Mouse (Mus musculus) erythroid progenitor cell, adult 5-6 weeks (primary cell): ENCODE measurements at regions not wholly inside any gene's neighbourhood (a gene's known extent, or its start where the extent isn't known, plus 50 kb on each side); places are given as distances from the start of the nearest gene placed in this dataset.
"Not testable (repeated sequence)": the region's sequence is repeated elsewhere in the genome, so short reads cannot be mapped to it uniquely, and the experiment has no call there.

ENCODE experiments used
- ATAC-seq: replicated peaks from 2 replicates; pipeline ENCODE4 v1.8.0; 2016; ENCODE audit warnings: moderate number of reproducible peaks, mild to moderate bottlenecking, moderate TSS enrichment, inconsistent platforms; ENCODE audit not compliant: poor library complexity, low FRiP score, severe bottlenecking

DNA sequence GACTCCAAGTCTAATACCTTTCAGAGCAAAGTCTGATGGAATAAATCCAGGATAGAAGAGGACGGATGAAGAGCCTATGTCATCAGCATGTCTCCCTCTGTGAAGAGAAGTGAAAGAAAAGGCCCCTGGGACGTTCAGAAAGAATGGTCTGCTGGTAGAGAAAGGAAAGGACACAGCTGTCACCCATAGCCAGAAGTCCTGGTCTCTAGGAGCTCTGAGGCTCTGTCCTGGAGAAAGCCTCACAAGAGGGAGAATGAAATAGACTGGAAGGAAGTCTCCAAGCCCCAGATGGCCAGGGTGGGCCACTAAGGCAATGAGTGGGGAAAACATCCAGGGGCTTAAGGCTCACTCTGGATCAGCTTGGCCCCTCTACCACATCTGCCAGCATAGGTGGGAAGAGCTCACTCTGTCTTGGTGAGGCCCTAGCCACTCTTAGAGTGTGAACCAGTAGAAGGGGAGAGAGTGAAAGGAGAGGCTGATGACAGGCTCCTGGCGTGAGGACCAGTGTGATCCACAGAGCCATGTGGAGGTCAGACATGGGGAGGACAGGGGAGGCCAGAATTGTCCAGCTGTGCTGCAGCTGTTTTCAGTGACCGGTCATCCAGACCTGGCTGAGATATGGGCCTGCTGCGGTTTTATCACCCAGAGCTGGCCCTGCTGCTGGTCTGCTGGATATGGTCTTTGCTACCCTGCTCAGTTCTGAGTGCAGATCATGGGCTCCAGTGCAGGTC, 268.2 kb downstream of the Cyp26b1 start:
- no peak for ATAC-seq

DNA sequence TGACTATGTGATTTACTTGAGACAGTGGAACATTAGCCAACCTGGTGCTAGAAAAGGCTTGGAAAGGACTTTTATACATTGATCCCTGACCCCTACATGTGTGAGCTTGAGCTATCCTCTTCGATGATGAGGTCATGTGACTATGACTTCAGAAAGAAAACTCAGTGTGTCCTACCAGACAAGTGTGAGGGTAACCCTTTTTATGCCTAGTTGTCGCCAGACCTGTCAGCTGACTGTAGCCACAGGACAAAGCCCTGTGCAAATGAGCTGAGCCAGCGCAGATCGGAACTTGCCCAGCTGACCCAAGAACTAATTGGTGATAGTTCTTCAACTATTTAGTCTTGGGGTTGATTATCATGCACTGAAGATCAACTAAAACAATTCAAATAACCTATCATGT, 269.5 kb downstream of the Cyp26b1 start:
- ATAC-seq = no peak

DNA sequence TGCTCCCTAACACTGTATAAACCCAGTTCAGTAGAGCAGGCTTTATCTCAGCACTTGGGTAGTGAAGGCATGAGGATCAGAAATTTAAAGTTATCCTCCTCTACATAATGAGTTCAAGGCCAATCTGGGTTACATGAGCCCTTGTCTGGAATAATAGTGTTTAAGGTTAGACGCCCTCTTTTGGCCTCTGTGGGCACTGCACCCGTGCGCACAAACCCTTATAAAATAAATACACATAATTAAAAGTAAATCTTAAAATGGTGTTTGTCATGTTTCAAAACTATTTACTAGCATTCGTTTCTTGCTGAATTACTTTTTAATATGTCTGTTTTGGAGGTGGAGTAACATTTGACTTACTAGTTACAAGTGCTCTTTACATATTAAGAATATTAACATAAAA, 271.2 kb downstream of the Cyp26b1 start:
- no peak for ATAC-seq

DNA sequence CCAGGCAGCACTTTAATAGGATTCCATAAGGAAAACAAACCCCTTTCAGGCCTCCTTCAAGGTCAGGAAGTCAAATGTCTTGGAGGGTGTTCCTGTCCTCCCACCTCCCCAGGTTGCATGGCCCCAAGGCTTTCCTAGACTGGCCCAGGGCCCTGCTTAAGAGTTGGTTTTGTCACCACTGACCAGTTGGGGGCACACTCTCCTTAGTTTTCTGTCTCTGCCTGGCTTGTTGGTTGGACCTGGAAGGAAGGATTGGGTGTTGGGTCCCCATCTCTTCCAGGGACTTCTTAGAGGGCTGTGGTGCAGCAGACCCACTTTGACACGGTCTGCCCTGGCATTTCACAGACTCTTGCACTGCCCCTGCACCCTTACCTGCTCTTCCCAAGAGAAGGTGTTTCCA, 273.1 kb downstream of the Cyp26b1 start:
- ATAC-seq = no peak

DNA sequence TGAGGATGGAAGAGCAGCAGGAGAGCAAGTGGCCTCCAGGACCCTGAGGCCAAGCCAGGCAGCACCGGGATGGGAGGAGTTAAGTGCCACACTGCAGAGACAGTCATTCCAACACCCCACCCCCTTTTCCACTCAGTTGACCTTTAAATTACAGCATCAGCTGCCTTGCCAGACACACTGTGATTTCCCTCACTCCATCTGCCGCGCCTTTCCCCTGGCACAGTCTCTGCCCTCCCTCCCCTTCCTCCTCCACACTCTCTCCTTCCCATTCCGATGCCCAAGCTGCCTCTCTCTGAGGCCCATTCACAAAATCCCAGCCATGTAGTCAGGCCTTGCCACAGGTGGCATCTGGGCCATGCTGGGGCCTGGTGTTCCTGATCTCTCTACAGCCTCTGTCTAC, 274.9 kb downstream of the Cyp26b1 start:
- ATAC-seq = no peak

DNA sequence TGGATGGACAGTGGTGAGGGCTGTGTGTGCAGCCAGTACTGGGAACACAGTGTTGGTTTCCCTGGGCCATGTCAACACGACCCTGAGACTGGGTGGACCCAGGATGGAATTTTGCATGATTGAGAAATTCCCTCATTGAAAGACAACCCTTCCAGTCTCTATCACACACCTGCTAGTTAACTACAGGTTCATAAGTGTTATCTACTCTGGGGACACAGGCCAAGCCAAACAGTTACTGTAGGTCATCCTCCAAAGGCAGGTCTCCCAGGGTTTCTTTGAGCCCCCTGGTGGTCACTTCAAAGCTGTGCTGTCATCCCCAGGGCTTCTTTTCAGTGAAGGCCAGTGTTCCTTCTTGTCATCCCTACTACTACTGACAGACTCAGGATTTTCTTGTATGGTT, 276.7 kb downstream of the Cyp26b1 start:
- ATAC-seq = no peak

DNA sequence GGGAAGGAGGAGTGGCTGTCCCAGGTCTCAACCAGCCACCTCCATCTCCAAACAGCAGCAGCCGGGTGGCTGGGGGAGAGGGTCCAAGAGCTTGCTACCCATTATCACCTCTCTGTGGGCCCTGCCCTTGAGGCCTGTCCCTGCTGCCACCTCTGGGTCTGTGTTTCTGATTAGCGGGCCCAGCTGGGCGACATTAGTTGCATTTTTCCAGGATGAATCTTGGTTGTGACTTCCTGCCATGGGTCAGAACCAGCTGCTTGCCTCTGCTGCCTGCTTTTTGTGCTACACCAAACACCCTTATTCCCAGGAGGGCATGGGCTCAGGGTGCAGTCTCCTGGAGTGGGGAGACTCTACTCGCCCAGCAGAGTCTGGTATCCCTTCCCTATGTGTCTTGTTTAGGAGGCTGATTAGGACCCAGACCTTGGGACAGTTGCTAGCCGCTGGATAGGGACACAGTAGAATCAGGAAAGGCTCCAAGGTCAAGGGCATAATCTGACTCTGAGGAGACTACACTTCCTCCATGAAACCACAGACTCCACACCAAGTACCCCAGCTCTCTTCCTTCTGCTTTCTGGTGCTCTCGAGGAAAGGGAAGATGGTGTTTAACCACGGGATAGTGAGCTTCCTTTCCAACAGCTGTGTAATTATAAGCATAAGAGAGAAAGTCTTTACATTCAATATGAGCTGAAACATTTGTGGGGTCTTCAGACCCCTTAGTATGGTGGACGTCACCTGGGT, 278.4 kb downstream of the Cyp26b1 start:
- ATAC-seq = no peak

DNA sequence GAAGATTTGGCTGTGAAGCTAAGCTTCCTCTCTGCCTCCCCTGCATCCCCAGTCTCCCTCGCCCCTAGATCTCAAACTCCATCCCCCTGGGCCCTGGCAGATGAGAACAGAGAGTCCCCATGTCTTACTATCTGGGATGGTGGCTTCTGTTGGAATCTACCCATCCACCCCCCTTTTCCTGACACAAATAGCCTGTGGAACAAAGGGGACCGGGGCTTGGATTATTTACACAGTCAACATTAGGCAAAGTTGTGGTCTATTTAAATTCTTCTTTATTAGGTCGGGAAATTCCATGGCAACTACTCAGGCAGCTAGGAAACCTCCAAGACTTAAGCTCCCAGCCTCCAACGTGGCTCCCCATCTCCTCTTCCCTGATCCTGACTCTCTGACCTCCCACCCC, 279.9 kb downstream of the Cyp26b1 start:
- no peak for ATAC-seq

DNA sequence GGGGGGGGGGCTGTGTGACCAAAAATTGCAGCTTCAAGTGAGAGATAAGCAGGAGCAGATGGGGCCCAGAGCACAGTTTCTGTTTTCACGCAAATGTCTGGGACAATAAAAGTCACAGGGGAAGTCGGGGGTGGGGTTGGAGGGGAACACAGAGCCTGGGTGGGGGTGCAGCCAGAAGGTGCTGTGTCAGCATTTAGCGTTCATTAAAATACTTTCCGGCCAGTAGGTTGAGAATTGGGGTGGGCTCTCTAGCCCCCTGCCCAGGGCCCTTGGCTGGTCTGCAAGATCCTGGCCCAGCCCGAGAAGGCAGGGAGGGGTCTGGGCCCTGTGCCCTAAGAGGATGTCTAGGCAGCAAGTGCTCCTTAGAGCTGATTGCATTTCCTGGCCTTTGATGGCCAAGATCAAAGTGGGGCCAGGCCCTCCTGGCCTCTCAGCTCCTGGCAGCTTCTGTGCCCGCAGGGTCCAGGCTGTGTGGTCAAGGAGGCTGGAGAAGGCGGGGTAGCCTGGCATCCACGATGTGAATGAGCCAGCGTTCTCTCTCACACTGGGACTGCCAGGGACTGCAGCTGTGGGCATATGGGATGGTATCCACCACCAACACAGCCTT, 283.0 kb downstream of the Cyp26b1 start:
- ATAC-seq = no peak

DNA sequence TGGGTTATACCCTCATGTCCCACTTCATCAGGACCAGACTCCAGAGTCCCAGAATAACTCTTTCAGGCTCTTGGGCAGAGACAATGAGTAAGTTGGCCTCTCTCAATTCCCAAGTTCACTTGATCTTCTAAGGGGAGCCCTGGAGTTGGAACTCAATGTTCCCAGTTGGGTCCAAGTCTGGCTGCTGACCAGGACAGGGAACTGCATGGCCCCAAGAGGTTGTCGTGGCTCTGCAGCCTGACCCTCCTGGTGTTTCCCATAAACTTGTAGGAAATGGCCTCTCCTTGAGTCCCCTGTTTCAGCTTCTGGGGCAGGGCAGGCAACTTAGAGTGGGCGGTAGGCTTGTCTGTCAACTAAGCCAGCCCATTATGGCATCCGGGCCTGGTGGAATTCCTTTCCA, 286.2 kb downstream of the Cyp26b1 start:
- no peak for ATAC-seq

DNA sequence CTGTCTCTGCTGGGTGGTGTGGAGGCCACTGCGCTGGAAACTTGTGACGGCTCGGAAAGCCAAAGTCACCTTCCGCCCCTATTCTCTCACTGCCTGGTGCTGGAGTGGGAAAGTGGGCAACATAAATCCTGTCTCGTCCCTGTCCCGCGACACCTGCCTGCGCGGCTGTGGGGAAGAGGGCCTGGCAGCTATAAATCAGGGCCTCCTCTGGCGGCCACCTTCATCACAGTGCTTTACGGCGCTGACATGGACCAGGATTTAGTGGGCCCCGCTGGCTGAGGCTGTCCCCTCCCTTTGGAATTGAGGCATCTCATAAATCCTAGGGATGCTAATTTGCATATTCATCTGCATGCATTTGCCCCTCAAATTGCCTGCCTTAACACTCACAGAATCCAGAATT, 287.1 kb downstream of the Cyp26b1 start:
- ATAC-seq = no peak

DNA sequence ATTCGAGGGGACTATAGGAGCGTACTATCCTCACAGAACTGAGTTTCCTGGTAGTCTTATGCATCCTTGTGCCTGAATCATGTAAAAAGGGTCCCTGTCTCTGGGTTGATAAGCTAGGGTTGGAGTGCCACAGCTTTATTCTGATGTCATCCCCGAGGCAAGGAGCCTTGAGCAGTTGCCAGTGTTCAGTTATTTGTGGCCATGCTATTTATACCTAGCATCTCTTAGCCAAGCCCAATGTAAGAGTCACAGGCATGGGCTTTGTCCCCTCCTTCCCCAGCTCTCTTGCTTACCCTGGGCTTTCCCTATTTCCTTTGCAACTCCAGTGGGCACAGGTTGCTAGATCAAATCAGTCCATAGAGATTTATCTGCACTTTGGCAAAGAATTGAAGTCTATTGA, 288.6 kb downstream of the Cyp26b1 start:
- no peak for ATAC-seq

DNA sequence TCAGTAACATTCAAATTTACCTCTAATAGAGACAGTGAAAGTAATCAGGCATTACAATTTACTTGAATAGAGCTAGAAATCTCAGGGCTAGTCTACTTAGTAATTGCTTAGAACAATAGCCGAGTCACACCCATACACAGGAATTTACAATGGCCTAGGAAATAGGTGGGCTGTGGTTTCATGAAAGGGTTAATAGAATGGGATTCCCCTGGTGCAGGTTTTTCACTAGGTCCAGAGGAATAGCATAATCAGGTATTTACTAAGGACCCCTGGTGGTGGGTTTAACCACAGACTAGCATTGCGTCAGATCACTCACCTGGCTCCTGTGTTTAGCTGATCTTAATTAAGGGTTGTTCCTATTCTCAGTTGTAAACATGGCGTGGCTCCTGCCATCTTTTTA, 290.8 kb downstream of the Cyp26b1 start:
- ATAC-seq = not testable (repeated sequence)

DNA sequence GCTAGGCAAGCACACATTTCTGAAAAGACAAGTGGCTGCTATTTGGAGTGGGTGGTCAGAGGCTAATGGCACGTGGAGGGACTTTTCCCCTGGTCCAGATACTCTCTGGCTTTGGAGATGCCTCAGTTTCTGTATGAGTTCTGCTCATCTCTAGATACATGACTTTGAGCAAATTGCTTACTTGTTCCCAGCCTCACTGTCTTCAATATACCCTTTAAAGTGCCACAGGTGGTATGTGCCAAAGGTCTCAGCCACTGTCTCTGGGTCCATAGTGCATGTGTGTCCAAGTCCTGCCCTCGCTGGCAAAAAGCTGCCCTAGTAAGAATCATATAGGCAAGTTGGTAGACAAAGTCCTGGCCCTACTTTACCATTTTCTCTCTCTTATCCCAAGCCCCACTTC, 291.5 kb downstream of the Dysf start:
- no peak for ATAC-seq

DNA sequence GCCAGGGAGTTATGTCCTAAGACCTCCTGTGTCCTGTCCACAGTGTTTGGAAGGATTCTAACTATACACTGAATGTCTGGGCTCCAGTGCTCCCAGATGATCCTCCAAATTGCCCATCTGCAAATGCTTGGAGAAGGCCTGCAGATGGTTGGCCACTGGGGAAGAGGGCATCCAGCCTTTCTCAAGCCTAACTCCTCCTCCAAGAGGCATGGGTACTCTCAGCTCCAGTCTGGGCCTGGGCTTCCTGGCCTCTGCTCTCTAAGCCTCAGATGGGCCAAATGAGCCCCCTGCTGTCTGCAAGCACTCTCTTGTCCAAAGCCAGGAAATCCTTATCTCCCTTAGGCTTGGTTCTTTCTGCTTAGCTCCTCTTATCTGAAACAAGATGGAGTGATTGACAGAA, 290.8 kb downstream of the Dysf start:
- no peak for ATAC-seq

DNA sequence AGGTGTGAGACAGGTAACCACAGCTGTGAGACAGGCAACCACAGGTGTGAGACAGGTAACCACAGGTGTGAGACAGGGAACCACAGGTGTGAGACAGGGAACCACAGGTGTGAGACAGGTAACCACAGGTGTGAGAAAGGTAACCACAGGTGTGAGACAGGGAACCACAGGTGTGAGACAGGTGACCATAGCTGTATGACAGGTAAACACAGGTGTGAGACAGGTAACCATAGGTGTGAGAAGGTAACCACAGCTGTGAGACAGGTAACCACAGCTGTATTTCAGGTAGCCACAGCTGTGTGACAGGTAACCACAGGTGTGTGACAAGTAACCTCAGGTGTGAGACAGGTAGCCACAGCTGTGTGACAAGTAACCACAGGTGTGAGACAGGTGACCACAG, 265.5 kb downstream of the Dysf start:
- ATAC-seq = not testable (repeated sequence)

DNA sequence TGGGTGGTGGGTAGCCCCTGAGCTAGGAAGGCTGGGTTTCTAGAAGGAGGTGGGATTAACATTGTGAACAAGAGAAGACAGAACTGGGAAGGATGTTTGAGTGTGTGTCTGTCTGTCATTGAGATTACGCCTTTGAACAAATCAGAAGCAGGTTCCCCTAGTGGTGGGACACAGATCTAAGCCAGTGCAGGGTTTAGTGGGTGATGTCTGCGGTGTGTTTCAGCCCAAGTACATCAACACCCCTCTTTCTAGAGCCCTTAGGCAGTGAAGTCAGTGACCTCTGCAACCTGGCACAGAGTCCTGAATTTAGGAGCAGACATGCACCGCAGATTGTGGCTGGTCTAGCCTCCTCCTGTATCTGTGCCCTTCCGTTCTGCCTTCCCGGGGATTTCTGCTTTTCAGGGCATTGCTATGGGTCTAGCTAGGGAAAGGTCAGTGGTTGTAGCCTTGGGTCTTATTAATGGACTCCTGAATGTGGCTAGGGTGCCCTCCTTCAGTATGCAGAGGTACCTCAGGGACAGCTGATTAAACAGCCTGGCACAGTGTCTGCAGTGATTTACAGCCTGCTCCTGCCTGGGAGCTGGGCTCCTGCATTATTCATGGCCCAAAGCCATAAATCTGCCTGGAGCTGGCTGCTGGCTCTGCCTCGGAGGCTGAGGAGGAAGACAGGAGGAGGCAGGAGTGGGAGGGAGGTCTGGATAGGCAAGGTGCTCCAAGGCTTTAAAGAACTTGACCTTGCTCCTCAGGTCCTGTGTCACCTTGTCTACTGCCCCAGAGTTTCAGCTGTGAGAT, 264.3 kb downstream of the Dysf start:
- no peak for ATAC-seq

DNA sequence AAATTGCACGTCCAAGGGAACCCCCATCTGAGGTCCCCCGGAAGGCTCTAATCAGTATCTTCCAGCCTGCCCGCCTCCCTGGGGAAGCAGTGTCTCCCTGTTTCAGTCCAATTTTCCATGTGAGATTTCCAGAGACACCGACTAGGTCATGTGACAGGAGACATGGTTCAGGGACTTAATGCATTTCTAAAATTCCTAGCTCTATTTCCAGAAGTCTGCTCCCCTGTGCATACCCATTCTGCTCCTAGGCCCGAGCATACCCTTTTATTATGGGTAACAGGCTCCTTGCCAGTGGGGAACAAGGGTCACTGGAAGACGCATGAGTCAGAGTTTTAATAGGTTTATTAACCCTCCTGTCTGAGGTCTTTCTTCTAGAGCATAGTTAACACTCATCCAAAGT, 263.6 kb downstream of the Dysf start:
- ATAC-seq = no peak

DNA sequence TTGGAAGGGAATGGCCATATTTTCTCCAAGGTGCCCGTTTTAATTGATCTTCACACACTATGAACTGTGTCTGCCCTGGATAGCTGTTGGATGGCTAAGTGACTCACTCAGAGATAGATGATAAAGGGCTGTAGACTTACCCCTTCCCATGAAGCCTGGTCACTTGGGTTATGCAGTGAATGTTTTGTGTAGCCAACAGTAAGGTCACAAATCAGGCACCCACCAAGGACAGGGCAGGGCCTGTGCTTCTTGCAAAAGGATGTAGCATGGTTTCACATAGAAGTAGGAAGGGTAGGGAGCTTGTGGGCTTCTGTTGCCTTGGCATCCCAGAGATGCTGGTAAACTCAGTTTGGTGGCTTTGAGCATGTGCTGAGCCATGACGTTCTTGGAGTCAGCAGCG, 263.1 kb downstream of the Dysf start:
- ATAC-seq = no peak

DNA sequence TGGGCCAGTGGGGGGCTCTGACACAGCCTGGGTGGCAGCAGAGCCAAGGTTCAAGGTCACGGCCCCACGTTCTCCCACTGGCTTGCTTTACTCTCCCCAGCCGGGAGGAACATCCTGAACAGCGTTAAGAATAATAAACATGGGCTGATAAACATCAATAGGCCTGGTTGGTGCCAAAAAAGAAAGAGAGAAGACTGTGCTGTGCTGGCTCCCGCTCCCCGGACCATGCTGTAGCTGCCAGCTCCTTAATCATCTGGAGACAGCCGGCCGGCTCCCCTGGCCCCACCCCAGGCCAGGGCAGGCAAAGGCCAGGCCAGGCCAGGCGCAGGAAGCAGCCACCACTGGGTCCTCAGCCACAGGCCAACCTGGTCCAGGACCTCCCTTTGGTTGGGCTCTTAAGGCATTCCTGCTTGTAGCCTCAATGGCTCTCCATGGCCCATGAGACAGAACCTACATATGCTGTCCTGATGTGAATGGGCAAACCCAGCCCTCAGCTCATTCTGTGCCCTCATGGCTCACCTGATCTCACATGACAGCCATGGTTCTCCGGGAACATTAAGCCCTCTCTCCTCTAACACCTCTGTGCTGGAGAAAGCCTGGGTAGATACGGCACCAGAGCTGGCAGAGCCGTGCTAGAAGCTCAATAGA, 262.3 kb downstream of the Dysf start:
- ATAC-seq = no peak
